Mouse (Mus musculus) midbrain, embryonic 14.5 days (tissue): ENCODE data around the gene Kcnd2. TPM values are rescaled to one million over a fixed set of nuclear protein-coding genes. Genes with fewer than 3 reads are reported as not detected.

Experiments
- ATAC-seq: fragments of 200-750 bp; cut with Nextera tagmentation; 2 replicates; pipeline ENCODE4 v1.8.0; 2017; ENCODE audit warnings: moderate number of reproducible peaks, moderate library complexity; ENCODE audit not compliant: low FRiP score, low TSS enrichment
- DNase-seq: peaks from one replicate; pipeline ENCODE4 v3.0.0-alpha.2; 2015
- H3K27ac ChIP-seq: fragments of 300-500 bp; sonication (generic); replicated peaks from 2 replicates; pipeline ENCODE4 v1.5.1; 2014; ENCODE audit warnings: mild to moderate bottlenecking, low read depth, low read length, moderate library complexity
- H3K27me3 ChIP-seq: fragments of 300-500 bp; sonication (generic); 2 replicates; pipeline ENCODE4 v1.6.1; 2014; ENCODE audit warnings: low read length, control low read depth, mixed read lengths; ENCODE audit not compliant: control insufficient read depth, insufficient read depth
- H3K36me3 ChIP-seq: fragments of 300-500 bp; sonication (generic); 2 replicates; pipeline ENCODE4 v1.6.1; 2014; ENCODE audit warnings: low read length, control low read depth; ENCODE audit not compliant: control insufficient read depth, insufficient read depth
- H3K4me1 ChIP-seq: fragments of 300-500 bp; sonication (generic); 2 replicates; pipeline ENCODE4 v1.6.1; 2014; ENCODE audit warnings: mild to moderate bottlenecking, antibody characterized with exemption, low read length, control low read depth; ENCODE audit not compliant: control insufficient read depth, insufficient read depth
- H3K4me2 ChIP-seq: fragments of 300-500 bp; sonication (generic); 2 replicates; pipeline ENCODE4 v1.6.1; 2014; ENCODE audit warnings: mild to moderate bottlenecking, low read length, moderate library complexity
- H3K4me3 ChIP-seq: fragments of 300-500 bp; sonication (generic); replicated peaks from 2 replicates; pipeline ENCODE4 v1.5.1; 2014; ENCODE audit warnings: low read depth, low read length
- H3K9ac ChIP-seq: fragments of 300-500 bp; sonication (generic); replicated peaks from 2 replicates; pipeline ENCODE4 v1.6.1; 2014; ENCODE audit warnings: mild to moderate bottlenecking, low read length, moderate library complexity
- H3K9me3 ChIP-seq: fragments of 300-500 bp; sonication (generic); 2 replicates; pipeline ENCODE4 v1.6.1; 2016; ENCODE audit warnings: low read length, control low read depth, mixed read lengths; ENCODE audit not compliant: control insufficient read depth
- WGBS: fragments of 180-500 bp; shearing (Covaris S2); extraction: QIAGEN DNeasy Blood & Tissue Kit; methylation state at CpG from one replicate; pipeline ENCODE4 v1.1.7; 2014; 5-methylcytosine and 5-hydroxymethylcytosine counted together
- polyA plus RNA-seq: library from polyadenylated mRNA; unstranded; fragments of >200 nt; fragmentation: Nextera tagmentation; extraction: Ambion mirVana; gene quantifications from 2 replicates; pipeline ENCODE4 v1.2.1, GENCODE M21; 2014

Gene Kcnd2
- polyA plus RNA-seq, 1 experiment from 2014 or later = 23.4 TPM

DNA sequence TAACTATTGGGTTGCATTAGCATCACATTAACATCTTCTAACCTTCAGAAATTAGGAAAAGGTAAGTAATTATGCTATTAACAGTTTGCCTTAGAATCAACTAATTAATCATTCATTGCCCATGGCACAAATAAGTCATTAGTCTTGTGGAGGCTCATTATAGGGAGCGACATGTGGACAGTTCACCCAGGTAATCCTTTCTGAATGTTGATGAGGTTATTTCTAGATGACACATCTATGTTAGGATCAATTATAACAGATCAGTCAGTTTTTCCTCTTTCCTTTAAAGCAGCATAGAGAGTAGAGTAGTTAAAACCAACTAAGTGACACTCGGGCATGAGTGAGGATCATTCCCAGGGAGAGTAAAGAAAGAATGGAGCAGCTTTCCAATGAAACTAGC lies 267.4 kb downstream of the Kcnd2 start:
- WGBS = 81% methylated on average over 2 of the region's 2 CpGs
- DNase-seq = no peak

DNA sequence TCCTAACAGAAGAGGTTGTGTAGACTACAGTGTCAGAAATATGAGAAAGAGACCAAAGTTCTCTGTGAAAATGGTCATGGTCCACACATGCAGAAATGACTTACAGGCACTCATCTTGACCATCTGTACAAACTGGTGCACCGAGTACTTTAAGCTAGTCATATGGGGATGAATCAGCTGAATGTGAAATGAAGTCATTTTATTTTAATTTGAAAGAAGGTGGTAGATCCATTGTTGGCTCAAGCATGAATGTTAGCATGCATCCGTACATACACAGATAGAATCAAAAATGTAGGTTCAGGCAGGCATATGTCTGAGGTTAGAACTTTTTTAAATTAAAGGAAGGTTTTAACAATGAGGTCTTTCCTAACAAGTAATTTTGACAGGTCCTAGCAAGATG lies 273.2 kb downstream of the Kcnd2 start:
- H3K4me3 ChIP-seq = no peak overlapping the region
- H3K4me1 ChIP-seq = no peaks in the 10 kb centered on the region
- H3K27ac ChIP-seq = no peak overlapping the region
- 86% methylated on average over 2 of the region's 2 CpGs for WGBS
- H3K9ac ChIP-seq = no peak overlapping the region
- no peak overlapping the region for H3K4me2 ChIP-seq
- no peak for ATAC-seq
- no peaks in the 10 kb centered on the region for H3K36me3 ChIP-seq
- no peak for DNase-seq
- H3K27me3 ChIP-seq = no peaks in the 10 kb centered on the region
- H3K9me3 ChIP-seq = no peaks in the 10 kb centered on the region

More for the DNA sequence above, 267.4 kb downstream of the Kcnd2 start:
- Histone ChIP-seq H3K4me2 (no peak overlapping the region), H3K9ac (no peak overlapping the region), H3K27me3 (no peaks in the 10 kb centered on the region), H3K4me3 (no peak overlapping the region), H3K4me1 (no peaks in the 10 kb centered on the region), H3K27ac (no peak overlapping the region), H3K36me3 (no peaks in the 10 kb centered on the region), H3K9me3 (no peaks in the 10 kb centered on the region)
- no peak for ATAC-seq

GRCm38 (mm10) chr6:21502921-21503320 lies 287.6 kb downstream of the Kcnd2 start:
- ATAC-seq (no peak), DNase-seq (no peak)
- Histone ChIP-seq H3K9me3 (no peaks in the 10 kb centered on the region), H3K4me3 (no peak overlapping the region), H3K9ac (no peak overlapping the region), H3K4me1 (no peaks in the 10 kb centered on the region), H3K4me2 (no peak overlapping the region), H3K27me3 (no peaks in the 10 kb centered on the region), H3K36me3 (no peaks in the 10 kb centered on the region), H3K27ac (no peak overlapping the region)
- whole genome bisulfite sequencing = 94% methylated on average over 1 of the region's 1 CpGs

- H3K27me3 ChIP-seq = no peaks in the 10 kb centered on the region
- H3K36me3 ChIP-seq = no peaks in the 10 kb centered on the region
- 86% methylated on average over 3 of the region's 3 CpGs for WGBS
- H3K9ac ChIP-seq = no peak overlapping the region
- no peaks in the 10 kb centered on the region for H3K4me1 ChIP-seq
- H3K27ac ChIP-seq = no peak overlapping the region
- DNase-seq (peak; percentile 17), ATAC-seq (no peak)
- H3K4me2 ChIP-seq = no peak overlapping the region
- no peaks in the 10 kb centered on the region for H3K9me3 ChIP-seq
- no peak overlapping the region for H3K4me3 ChIP-seq
These were observed 295.4 kb downstream of the Kcnd2 start for GRCm38 (mm10) chr6:21510621-21511239.

DNA sequence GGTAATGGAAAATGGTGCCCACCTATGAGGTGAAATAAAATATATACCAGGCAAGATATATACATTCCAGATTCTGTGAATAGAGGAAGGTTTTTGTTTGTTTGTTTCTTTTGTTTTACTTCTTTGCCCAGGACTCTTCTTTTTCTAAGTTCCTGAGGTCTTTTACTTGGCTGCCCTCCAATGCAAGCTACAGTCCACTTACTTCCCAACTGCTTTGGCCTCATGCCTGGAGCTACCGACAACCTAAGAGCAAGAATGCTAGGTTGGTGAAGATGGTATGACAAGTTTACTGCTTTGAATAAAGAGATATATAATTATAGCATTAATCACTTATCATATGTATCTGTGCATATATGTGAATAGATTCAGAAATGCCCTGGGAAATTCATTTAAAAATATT lies 305.0 kb downstream of the Kcnd2 start:
- ATAC-seq (no peak), DNase-seq (no peak)
- Histone ChIP-seq H3K27ac (no peak overlapping the region), H3K4me3 (no peak overlapping the region), H3K4me1 (no peaks in the 10 kb centered on the region), H3K4me2 (no peak overlapping the region), H3K36me3 (no peaks in the 10 kb centered on the region), H3K9me3 (no peaks in the 10 kb centered on the region), H3K27me3 (no peaks in the 10 kb centered on the region), H3K9ac (no peak overlapping the region)
- WGBS = 84% methylated on average over 1 of the region's 1 CpGs

GRCm38 (mm10) chr6:21527489-21528074 lies 312.3 kb downstream of the Kcnd2 start:
- H3K27ac ChIP-seq = no peak overlapping the region
- H3K9me3 ChIP-seq = no peaks in the 10 kb centered on the region
- 93% methylated on average over 1 of the region's 1 CpGs for WGBS
- H3K9ac ChIP-seq = no peak overlapping the region
- DNase-seq (no peak), ATAC-seq (no peak)
- no peaks in the 10 kb centered on the region for H3K4me1 ChIP-seq
- no peaks in the 10 kb centered on the region for H3K27me3 ChIP-seq
- no peak overlapping the region for H3K4me2 ChIP-seq
- H3K36me3 ChIP-seq = no peaks in the 10 kb centered on the region
- H3K4me3 ChIP-seq = no peak overlapping the region

- 77% methylated on average over 2 of the region's 2 CpGs for WGBS
- DNase-seq (no peak), ATAC-seq (no peak)
- Histone ChIP-seq H3K9me3 (no peaks in the 10 kb centered on the region), H3K4me3 (no peak overlapping the region), H3K27me3 (no peaks in the 10 kb centered on the region), H3K27ac (no peak overlapping the region), H3K4me2 (no peak overlapping the region), H3K36me3 (no peaks in the 10 kb centered on the region), H3K4me1 (no peaks in the 10 kb centered on the region), H3K9ac (no peak overlapping the region)
These were observed 318.7 kb downstream of the Kcnd2 start for GRCm38 (mm10) chr6:21534009-21534408.

- DNase-seq (peak; percentile 62), ATAC-seq (no peak; the same call in 1 of the 2 replicates)
- 36% methylated on average over 1 of the region's 1 CpGs for WGBS
- H3K9me3 ChIP-seq = no peaks in the 10 kb centered on the region
- H3K4me1 ChIP-seq = no peaks in the 10 kb centered on the region
- H3K4me2 ChIP-seq = no peak overlapping the region
- H3K36me3 ChIP-seq = no peaks in the 10 kb centered on the region
- no peak overlapping the region for H3K27ac ChIP-seq
- no peaks in the 10 kb centered on the region for H3K27me3 ChIP-seq
- H3K9ac ChIP-seq = no peak overlapping the region
- H3K4me3 ChIP-seq = no peak overlapping the region
These were observed 319.5 kb downstream of the Kcnd2 start for GRCm38 (mm10) chr6:21534820-21535219.

DNA sequence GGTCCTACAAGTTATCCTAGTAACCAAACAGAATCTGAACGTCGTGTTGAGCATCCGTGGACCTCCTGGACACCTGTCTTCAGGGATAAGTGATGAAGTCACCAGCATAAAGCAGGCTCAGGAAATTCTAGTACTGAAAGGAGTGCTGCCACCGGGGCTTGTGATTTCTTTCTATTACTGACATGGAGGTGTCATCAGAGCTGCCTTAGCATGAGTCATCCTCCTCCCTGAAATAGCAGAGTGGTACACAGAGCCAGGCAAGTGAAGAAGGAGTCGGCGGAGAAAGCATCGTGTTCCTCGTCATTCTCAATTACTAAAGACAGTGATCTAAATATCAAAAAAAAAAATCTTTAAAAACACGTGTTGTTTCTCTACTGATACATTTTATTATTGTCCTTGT lies 336.2 kb downstream of the Kcnd2 start:
- Histone ChIP-seq H3K4me3 (no peak overlapping the region), H3K27ac (no peak overlapping the region)

More for the DNA sequence above, 336.2 kb downstream of the Kcnd2 start:
- Histone ChIP-seq H3K27me3 (no peaks in the 10 kb centered on the region), H3K9me3 (no peaks in the 10 kb centered on the region), H3K36me3 (no peaks in the 10 kb centered on the region), H3K4me2 (no peak overlapping the region), H3K9ac (no peak overlapping the region), H3K4me1 (no peaks in the 10 kb centered on the region)
- ATAC-seq (no peak), DNase-seq (no peak)
- WGBS = 84% methylated on average over 9 of the region's 9 CpGs
